Mouse (Mus musculus) kidney, adult 2 months (tissue): ENCODE data around the gene Prorsd1. TPM values are rescaled to one million over a fixed set of nuclear protein-coding genes. Genes with fewer than 3 reads are reported as not detected.

Source experiments
- DNase-seq: peaks from one replicate; pipeline ENCODE4 v3.0.0; 2021
- H3K27ac ChIP-seq: fragments of 200-500 bp; 2 replicates; pipeline ENCODE4 v1.5.1; 2012; ENCODE audit warnings: low read depth, low read length, control low read depth, inconsistent platforms; ENCODE audit not compliant: insufficient read depth
- H3K27me3 ChIP-seq: fragments of 200-500 bp; replicated peaks from 2 replicates; pipeline ENCODE4 v1.6.1; 2012; ENCODE audit warnings: mild to moderate bottlenecking, moderate library complexity, low read length, inconsistent platforms; ENCODE audit not compliant: control insufficient read depth, insufficient read depth
- H3K36me3 ChIP-seq: fragments of 200-500 bp; 2 replicates; pipeline ENCODE4 v1.6.1; 2012; ENCODE audit warnings: mild to moderate bottlenecking, moderate library complexity, low read length, inconsistent platforms; ENCODE audit not compliant: control insufficient read depth, insufficient read depth
- H3K4me1 ChIP-seq: fragments of 200-500 bp; 2 replicates; pipeline ENCODE4 v1.6.1; 2011; ENCODE audit warnings: low read length; ENCODE audit not compliant: control insufficient read depth, insufficient read depth
- H3K4me3 ChIP-seq: fragments of 200-500 bp; 2 replicates; pipeline ENCODE4 v1.5.1; 2011; ENCODE audit warnings: mild to moderate bottlenecking, low read depth, low read length, control low read depth; ENCODE audit not compliant: insufficient read depth
- CTCF ChIP-seq: fragments of 200-500 bp; conservative IDR thresholded peaks from 2 replicates; pipeline ENCODE4 v1.5.1; 2011; ENCODE audit warnings: low read depth, mild to moderate bottlenecking, control low read depth, low read length, moderate library complexity, mixed read lengths; ENCODE audit not compliant: insufficient read depth, insufficient read length
- POLR2A ChIP-seq: fragments of 200-500 bp; IDR thresholded peaks from one replicate; pipeline ENCODE4 v1.6.1; 2011; ENCODE audit warnings: low read depth, low read length, control low read depth
- WGBS: fragments of 180-500 bp; shearing (Covaris S2); methylation state at CpG from one replicate; pipeline ENCODE4 v1.1.7; 2018; 5-methylcytosine and 5-hydroxymethylcytosine counted together
- polyA plus RNA-seq: library from polyadenylated mRNA; depleted of rRNA; stranded (reverse); fragments of >200 nt; gene quantifications from 2 replicates; pipeline ENCODE4 v1.2.3, GENCODE M21; 2012; rRNA removed

The Prorsd1 gene
- 4.2 and 7.8 TPM in 2 replicates for polyA plus RNA-seq

- H3K27ac ChIP-seq, result no peak within 1 kb of the TSS; the same call in 1 of the 2 replicates
- 2% methylated on average over 40 of the region's 40 CpGs for WGBS
- peaks cover 2% of the 10 kb centered on the region; the same call in 1 of the 2 replicates for H3K4me1 ChIP-seq
- H3K27me3 ChIP-seq, result no peaks in the 10 kb centered on the region
- peak within 1 kb of the TSS; percentile 90 for H3K4me3 ChIP-seq
- TF ChIP-seq CTCF (no peak), POLR2A (peak; percentile 86)
- DNase-seq, result peak; percentile 96
- H3K36me3 ChIP-seq, result no peaks in the 10 kb centered on the region; the same call in 1 of the 2 replicates
Observed at GRCm38 (mm10) chr11:29514682-29515412, at the start of gene Prorsd1. TSS of gene Prorsd1 (minus strand) at chr11:29515033.

DNA sequence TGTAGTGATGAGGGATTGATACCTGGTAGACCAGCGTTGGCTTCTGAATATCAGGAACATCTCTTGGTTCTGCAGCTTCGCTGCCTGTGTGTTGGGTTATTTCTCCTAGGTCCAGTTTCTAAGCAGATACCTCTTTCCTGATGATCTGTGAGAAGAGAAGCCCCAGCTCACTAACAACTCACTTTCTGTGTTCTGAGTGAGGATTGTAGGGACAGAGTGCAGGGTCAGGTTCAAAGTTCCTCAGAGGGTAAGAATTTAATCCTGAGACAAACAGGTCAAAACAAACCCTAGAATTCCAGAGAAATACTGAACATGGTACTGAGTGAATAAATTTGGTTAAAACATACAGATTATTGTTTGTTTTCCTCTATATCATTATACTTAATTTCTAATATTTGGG is 48.6 kb upstream of the Prorsd1 start:
- no peak overlapping the region for H3K4me3 ChIP-seq
- peak; percentile 70 for DNase-seq
- WGBS, result 89% methylated on average over 2 of the region's 2 CpGs
- H3K4me1 ChIP-seq, result no peaks in the 10 kb centered on the region; the same call in 1 of the 2 replicates
- no peaks in the 10 kb centered on the region for H3K27me3 ChIP-seq
- H3K27ac ChIP-seq, result peak overlapping the region; percentile 68; the same call in 1 of the 2 replicates
- TF ChIP-seq CTCF (no peak), POLR2A (no peak)
- no peaks in the 10 kb centered on the region for H3K36me3 ChIP-seq

- Histone ChIP-seq H3K27me3 (no peaks in the 10 kb centered on the region), H3K4me3 (no peak overlapping the region), H3K36me3 (no peaks in the 10 kb centered on the region), H3K27ac (no peak overlapping the region), H3K4me1 (no peaks in the 10 kb centered on the region; the same call in 1 of the 2 replicates)
- WGBS, result 92% methylated on average over 3 of the region's 3 CpGs
- no peak for DNase-seq
- no peak for TF ChIP-seq CTCF
- TF ChIP-seq POLR2A, result no peak
Observed at GRCm38 (mm10) chr11:29560990-29561389, 46.2 kb upstream of the Prorsd1 start.

DNA sequence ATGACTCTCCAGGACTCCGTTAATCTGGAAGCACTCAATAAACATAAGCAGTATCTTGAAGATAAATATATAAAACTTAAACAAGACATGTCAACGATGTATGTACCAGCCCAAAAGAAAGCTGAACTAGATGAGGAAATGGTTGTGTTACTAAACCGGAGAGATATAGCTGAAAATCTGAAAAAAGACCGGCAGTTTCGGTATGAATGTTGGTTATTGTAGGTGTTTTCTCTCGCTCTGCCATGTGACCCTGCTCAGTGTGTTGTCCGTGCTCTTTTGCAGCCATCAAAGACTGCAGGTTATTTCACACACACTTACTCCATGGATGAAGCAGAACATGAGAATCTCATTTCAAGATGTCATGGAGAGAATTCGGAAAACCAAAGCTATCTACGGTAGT is 45.6 kb upstream of the Prorsd1 start:
- H3K27ac ChIP-seq, result no peak overlapping the region
- no peak for DNase-seq
- WGBS, result 90% methylated on average over 9 of the region's 9 CpGs
- H3K4me3 ChIP-seq, result no peak overlapping the region
- H3K4me1 ChIP-seq, result no peaks in the 10 kb centered on the region; the same call in 1 of the 2 replicates
- H3K36me3 ChIP-seq, result no peaks in the 10 kb centered on the region
- TF ChIP-seq CTCF, result no peak
- TF ChIP-seq POLR2A, result no peak
- no peaks in the 10 kb centered on the region for H3K27me3 ChIP-seq

GRCm38 (mm10) chr11:29549425-29549778 is 34.6 kb upstream of the Prorsd1 start:
- H3K4me3 ChIP-seq, result no peak overlapping the region
- no peaks in the 10 kb centered on the region for H3K27me3 ChIP-seq
- H3K27ac ChIP-seq, result no peak overlapping the region
- no peak for DNase-seq
- WGBS, result 63% methylated on average over 1 of the region's 1 CpGs
- TF ChIP-seq POLR2A (no peak), CTCF (no peak)
- H3K4me1 ChIP-seq, result peaks cover 4% of the 10 kb centered on the region; the same call in 1 of the 2 replicates
- 0 out of 2 replicates have a peak, but pooled peaks cover 2% of the 10 kb centered on the region for H3K36me3 ChIP-seq

DNA sequence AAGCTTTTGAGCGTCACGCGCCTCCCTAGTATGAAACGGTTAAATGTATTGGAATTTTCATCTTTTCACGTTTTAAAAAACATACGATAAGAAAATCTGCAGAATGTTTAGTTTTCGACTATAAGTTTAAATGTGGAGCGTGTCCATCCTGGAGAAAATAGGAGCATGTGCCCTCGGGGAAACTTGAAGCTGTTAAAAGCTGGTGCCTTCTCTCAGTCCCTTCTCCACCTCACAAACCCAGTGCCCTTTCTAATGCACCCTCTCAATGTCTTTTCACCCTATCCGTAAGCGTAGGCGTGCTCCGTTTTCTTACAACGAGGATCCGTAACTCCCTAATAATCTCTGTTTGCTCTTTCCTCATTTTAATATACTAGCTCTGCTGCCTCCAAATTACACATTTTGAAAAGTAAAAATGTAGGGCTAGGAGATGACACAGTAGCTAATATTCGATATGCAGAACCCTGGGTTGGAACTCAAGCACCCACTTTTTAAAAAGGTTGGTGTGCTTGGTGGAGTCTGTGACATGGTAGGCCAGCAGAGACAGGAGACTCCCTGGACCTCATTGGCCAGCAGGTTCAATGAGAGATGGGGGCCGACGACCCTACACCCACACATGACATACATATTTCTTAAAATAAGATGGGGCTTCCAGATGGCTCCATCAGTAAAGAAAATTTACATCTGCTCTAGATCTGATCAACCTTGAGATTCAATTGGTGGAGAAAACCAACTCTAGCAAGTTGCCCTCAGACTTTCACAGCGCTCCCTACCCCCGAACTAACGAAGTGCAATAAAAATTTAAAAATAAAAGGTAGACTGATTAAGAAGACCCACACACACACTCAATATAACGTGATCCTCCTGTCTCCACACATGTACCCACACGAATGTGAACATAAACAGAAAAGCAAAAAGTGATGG is 33.9 kb upstream of the Prorsd1 start:
- 23% methylated on average over 23 of the region's 23 CpGs for WGBS
- Histone ChIP-seq H3K4me3 (peak overlapping the region; percentile 86), H3K36me3 (peaks cover 6% of the 10 kb centered on the region; the same call in 1 of the 2 replicates), H3K27ac (no peak overlapping the region), H3K27me3 (no peaks in the 10 kb centered on the region), H3K4me1 (peaks cover 4% of the 10 kb centered on the region; the same call in 1 of the 2 replicates)
- no peak for TF ChIP-seq CTCF
- no peak for TF ChIP-seq POLR2A
- DNase-seq, result no peak
